Mouse (Mus musculus) forebrain, postnatal 0 days (tissue): ENCODE data around the gene Eif4g3. TPM values are rescaled to one million over a fixed set of nuclear protein-coding genes. Genes with fewer than 3 reads are reported as not detected.

Experiments used
- ATAC-seq: fragments of 200-750 bp; cut with Nextera tagmentation; 2 replicates; pipeline ENCODE4 v1.8.0; 2017; ENCODE audit warnings: mild to moderate bottlenecking, moderate library complexity
- DNase-seq: peaks from one replicate; pipeline ENCODE4 v3.0.0-alpha.2; 2015
- H3K27ac ChIP-seq: fragments of 300-500 bp; sonication (generic); 2 replicates; pipeline ENCODE4 v1.5.1; 2014; ENCODE audit warnings: low read depth, mild to moderate bottlenecking, antibody characterized with exemption, low read length, moderate library complexity, mixed read lengths
- H3K27me3 ChIP-seq: fragments of 300-500 bp; sonication (generic); 2 replicates; pipeline ENCODE4 v1.6.1; 2014; ENCODE audit warnings: mild to moderate bottlenecking, low read length, mixed read lengths; ENCODE audit not compliant: insufficient read depth
- H3K36me3 ChIP-seq: fragments of 300-500 bp; sonication (generic); 2 replicates; pipeline ENCODE4 v1.6.1; 2014; ENCODE audit warnings: mild to moderate bottlenecking, moderate library complexity; ENCODE audit not compliant: insufficient read depth
- H3K4me1 ChIP-seq: fragments of 300-500 bp; sonication (generic); 2 replicates; pipeline ENCODE4 v1.6.1; 2014; ENCODE audit warnings: antibody characterized with exemption; ENCODE audit not compliant: insufficient read depth
- H3K4me2 ChIP-seq: fragments of 300-500 bp; sonication (generic); 2 replicates; pipeline ENCODE4 v1.6.1; 2014; ENCODE audit warnings: low read depth, mild to moderate bottlenecking, moderate library complexity
- H3K4me3 ChIP-seq: fragments of 300-500 bp; sonication (generic); 2 replicates; pipeline ENCODE4 v1.5.1; 2014; ENCODE audit warnings: low read depth, low read length, mixed read lengths
- H3K9ac ChIP-seq: fragments of 300-500 bp; sonication (generic); 2 replicates; pipeline ENCODE4 v1.6.1; 2014; ENCODE audit warnings: mild to moderate bottlenecking
- H3K9me3 ChIP-seq: fragments of 300-500 bp; sonication (generic); 2 replicates; pipeline ENCODE4 v1.6.1; 2016; ENCODE audit warnings: low read length
- CTCF ChIP-seq: sonication (generic); IDR thresholded peaks from 2 replicates; pipeline ENCODE4 v1.5.1; 2016; ENCODE audit warnings: antibody characterized with exemption, control low read depth, low read depth
- WGBS: fragments of 180-500 bp; shearing (Covaris S2); extraction: QIAGEN DNeasy Blood & Tissue Kit; methylation state at CpG from one replicate; pipeline ENCODE4 v1.1.7; 2014; 5-methylcytosine and 5-hydroxymethylcytosine counted together
- polyA plus RNA-seq: library from polyadenylated mRNA; unstranded; fragments of >200 nt; fragmentation: Nextera tagmentation; extraction: Ambion mirVana; gene quantifications from 2 replicates; pipeline ENCODE4 v1.2.1, GENCODE M21; 2015
- total RNA-seq: library from RNA; depleted of rRNA; stranded (reverse); fragments of >200 nt; gene quantifications from 2 replicates; pipeline ENCODE4 v1.2.3, GENCODE M21; 2014

Eif4g3 gene
- total and polyA plus RNA-seq, 2 experiments from 2014 or later = 38.4 to 67.0 TPM

- H3K27ac ChIP-seq = no peak overlapping the region
- WGBS = 90% methylated on average over 9 of the region's 9 CpGs
- H3K4me2 ChIP-seq = no peak overlapping the region
- no peak overlapping the region for H3K4me3 ChIP-seq
- no peak overlapping the region for H3K9ac ChIP-seq
- TF ChIP-seq CTCF = no peak
- H3K27me3 ChIP-seq = no peaks in the 10 kb centered on the region
- H3K4me1 ChIP-seq = no peaks in the 10 kb centered on the region
- DNase-seq (no peak), ATAC-seq (no peak)
- peaks cover 29% of the 10 kb centered on the region for H3K36me3 ChIP-seq
- H3K9me3 ChIP-seq = no peaks in the 10 kb centered on the region
Observed at GRCm38 (mm10) chr4:138151226-138151625, 158.4 kb downstream of the Eif4g3 start.

DNA sequence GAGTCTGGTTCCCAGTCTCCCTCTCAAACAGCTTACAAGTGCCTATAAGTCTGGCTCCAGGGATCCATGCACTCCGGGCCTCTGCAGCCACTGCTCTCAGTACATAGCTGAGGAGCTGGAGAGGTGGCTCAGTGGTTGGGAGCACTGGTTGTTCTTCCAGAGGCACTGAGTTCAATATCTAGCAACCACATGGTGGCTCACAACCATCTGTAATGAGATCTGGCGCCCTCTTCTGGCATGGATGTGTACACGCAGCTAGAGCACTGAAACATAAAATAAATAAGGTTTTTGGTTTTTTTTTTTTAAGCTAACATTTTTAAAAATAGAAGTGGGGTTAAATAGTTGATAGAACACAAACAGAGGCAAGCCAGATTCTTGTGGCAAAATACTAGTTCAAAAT is 161.2 kb downstream of the Eif4g3 start:
- Histone ChIP-seq H3K4me1 (no peaks in the 10 kb centered on the region), H3K27ac (no peak overlapping the region), H3K9me3 (no peaks in the 10 kb centered on the region), H3K4me2 (no peak overlapping the region), H3K4me3 (no peak overlapping the region), H3K36me3 (peaks cover 50% of the 10 kb centered on the region), H3K27me3 (no peaks in the 10 kb centered on the region), H3K9ac (no peak overlapping the region)
- ATAC-seq (no peak), DNase-seq (peak; percentile 57)
- peak; percentile 68 for TF ChIP-seq CTCF
- 51% methylated on average over 3 of the region's 3 CpGs for WGBS

DNA sequence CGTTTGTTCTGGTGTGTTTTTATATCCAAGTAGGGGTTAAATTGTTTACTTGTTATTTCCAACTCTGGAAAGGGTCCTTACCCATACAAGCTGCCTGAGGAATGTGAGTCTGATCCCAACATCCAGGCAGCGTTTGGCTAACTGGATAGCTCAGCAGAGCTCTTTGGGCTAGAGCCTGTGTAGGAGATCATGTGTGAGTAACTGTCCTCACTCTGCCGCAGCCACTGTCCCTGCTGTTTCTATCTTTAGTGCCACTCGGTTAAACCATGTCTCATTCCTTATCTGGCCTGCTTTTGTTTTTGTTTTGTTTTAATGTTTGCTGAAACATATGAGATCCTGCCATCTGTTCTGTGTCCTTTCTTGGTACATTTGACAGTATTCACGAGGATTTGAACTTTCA is 168.1 kb downstream of the Eif4g3 start:
- Histone ChIP-seq H3K9me3 (no peaks in the 10 kb centered on the region), H3K4me1 (no peaks in the 10 kb centered on the region), H3K4me2 (no peak overlapping the region), H3K27ac (no peak overlapping the region), H3K9ac (no peak overlapping the region), H3K27me3 (no peaks in the 10 kb centered on the region), H3K4me3 (no peak overlapping the region), H3K36me3 (peaks cover 45% of the 10 kb centered on the region)
- no peak for DNase-seq
- ATAC-seq = no peak
- 74% methylated on average over 5 of the region's 5 CpGs for WGBS
- no peak for TF ChIP-seq CTCF

- Histone ChIP-seq H3K27ac (no peak overlapping the region), H3K36me3 (peaks cover 47% of the 10 kb centered on the region), H3K9me3 (no peaks in the 10 kb centered on the region), H3K4me3 (no peak overlapping the region), H3K9ac (no peak overlapping the region), H3K4me1 (no peaks in the 10 kb centered on the region), H3K4me2 (no peak overlapping the region), H3K27me3 (no peaks in the 10 kb centered on the region)
- DNase-seq = no peak
- 81% methylated on average over 3 of the region's 3 CpGs for WGBS
- TF ChIP-seq CTCF = no peak
- no peak for ATAC-seq
Observed at GRCm38 (mm10) chr4:138161550-138161949, 168.7 kb downstream of the Eif4g3 start.

DNA sequence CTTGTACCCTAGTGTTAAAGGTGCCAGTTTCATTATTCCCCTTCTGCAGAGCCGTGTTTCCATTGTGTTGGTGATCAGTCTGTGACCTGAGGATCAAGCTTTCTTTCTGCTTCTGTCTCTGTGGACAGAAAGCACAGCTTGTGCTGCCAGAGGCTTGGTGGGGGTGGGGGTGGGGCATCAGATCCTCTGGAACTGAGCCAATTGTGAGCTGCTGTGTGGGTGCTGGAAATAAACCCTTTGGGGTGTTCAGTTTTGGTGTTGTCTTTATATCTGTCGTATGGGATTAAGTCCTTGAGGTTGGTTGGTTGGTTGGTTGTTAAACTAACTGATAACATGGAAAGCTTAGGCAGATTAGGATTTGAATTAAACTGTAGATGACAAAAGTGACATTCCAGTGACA is 171.0 kb downstream of the Eif4g3 start:
- 16% methylated on average over 2 of the region's 2 CpGs for WGBS
- Histone ChIP-seq H3K4me2 (no peak overlapping the region), H3K9ac (no peak overlapping the region), H3K4me1 (no peaks in the 10 kb centered on the region), H3K27ac (0 out of 2 replicates have a peak overlapping the region, but pooled peaks have one; percentile 48), H3K9me3 (no peaks in the 10 kb centered on the region), H3K4me3 (no peak overlapping the region), H3K27me3 (no peaks in the 10 kb centered on the region), H3K36me3 (peaks cover 49% of the 10 kb centered on the region)
- ATAC-seq (no peak), DNase-seq (no peak)
- no peak for TF ChIP-seq CTCF

DNA sequence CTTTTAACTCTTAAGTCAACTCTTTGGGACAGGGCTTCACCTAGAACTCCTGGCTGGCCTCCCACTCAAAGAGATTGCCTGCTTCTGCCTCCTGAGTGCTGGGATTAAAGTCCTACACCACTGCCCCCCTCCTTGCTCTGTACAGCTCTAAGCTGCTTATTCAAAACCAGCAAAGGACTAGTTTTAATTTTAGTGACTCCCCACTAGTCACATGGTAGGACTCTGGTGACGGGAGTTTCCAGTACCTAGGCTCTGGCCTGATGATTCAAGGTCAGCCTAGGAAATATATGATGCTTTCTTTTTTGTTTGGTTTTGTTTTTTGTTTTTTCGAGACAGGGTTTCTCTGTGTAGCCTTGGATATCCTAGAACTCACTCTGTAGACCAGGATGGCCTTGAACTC is 172.0 kb downstream of the Eif4g3 start:
- Histone ChIP-seq H3K4me3 (no peak overlapping the region), H3K4me2 (no peak overlapping the region), H3K27me3 (no peaks in the 10 kb centered on the region), H3K27ac (no peak overlapping the region), H3K4me1 (no peaks in the 10 kb centered on the region), H3K9me3 (no peaks in the 10 kb centered on the region), H3K9ac (no peak overlapping the region), H3K36me3 (peaks cover 48% of the 10 kb centered on the region)
- TF ChIP-seq CTCF = no peak
- ATAC-seq (no peak), DNase-seq (no peak)
- 92% methylated on average over 2 of the region's 2 CpGs for WGBS

GRCm38 (mm10) chr4:138166519-138166918 is 173.7 kb downstream of the Eif4g3 start:
- DNase-seq (no peak), ATAC-seq (no peak)
- H3K4me3 ChIP-seq = no peak overlapping the region
- no peak for TF ChIP-seq CTCF
- no peaks in the 10 kb centered on the region for H3K27me3 ChIP-seq
- H3K9ac ChIP-seq = no peak overlapping the region
- no peak overlapping the region for H3K27ac ChIP-seq
- peaks cover 47% of the 10 kb centered on the region for H3K36me3 ChIP-seq
- no peak overlapping the region for H3K4me2 ChIP-seq
- H3K4me1 ChIP-seq = no peaks in the 10 kb centered on the region
- no peaks in the 10 kb centered on the region for H3K9me3 ChIP-seq
- WGBS = 94% methylated on average over 10 of the region's 10 CpGs

DNA sequence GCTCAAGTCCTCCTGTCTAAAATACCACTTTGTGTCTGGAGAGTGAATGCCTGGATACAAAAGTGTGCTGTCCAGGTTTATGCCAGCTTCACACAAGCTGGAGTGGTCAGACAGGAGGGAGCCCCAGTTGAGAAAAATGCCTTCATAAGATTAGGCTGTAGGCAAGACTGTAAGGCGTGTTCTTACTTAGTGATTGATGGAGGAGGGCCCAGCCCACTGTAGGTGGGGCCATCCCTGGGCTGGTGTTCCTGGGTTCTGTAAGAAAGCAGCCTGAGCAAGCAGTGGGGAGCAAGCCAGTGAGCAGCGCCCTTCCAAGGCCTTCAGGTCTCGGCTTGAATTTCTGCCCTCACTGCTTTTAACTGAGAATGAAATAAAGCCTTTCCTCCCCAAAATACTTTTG is 175.3 kb downstream of the Eif4g3 start:
- 91% methylated on average over 3 of the region's 3 CpGs for WGBS
- no peak for TF ChIP-seq CTCF
- Histone ChIP-seq H3K27ac (no peak overlapping the region), H3K27me3 (no peaks in the 10 kb centered on the region), H3K4me1 (no peaks in the 10 kb centered on the region), H3K4me3 (no peak overlapping the region), H3K9me3 (no peaks in the 10 kb centered on the region), H3K36me3 (peaks cover 63% of the 10 kb centered on the region), H3K9ac (no peak overlapping the region), H3K4me2 (no peak overlapping the region)
- no peak for DNase-seq
- no peak for ATAC-seq
